Mouse (Mus musculus): ENCODE measurements at regions not wholly inside any gene's neighbourhood (a gene's known extent, or its start where the extent isn't known, plus 50 kb on each side); places are given as distances from the start of the nearest gene placed in this dataset.

DNA sequence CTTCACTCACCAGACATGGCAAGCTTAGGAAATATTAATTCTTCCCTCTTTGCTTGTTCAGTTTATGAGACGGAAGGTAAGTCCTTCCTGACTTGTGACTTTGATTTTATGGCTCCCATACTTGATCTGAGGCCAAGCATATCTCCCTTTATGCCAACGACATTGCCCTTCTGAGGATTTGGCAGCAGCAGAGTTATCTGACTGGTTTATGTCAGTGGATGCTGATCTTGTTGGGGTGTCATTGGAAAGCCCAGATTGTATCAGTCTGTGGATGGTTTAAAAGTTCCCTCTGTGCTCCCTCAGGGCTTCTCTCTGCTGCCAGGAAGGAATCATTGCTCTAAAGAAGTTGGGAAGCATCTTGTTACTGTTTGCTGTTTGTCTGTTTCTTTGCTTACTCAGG, 242.5 kb downstream of the Hhipl2 start:
- no peaks in the 10 kb centered on the region for H3K9me3 ChIP-seq (ENCODE audit: control insufficient read depth, low read length)
- H3K4me1 ChIP-seq (ENCODE audit: control insufficient read depth in 2 of 2, insufficient read depth in 2 of 2, low read length in 2 of 2) = no peaks in the 10 kb centered on the region
- H3K4me2 ChIP-seq (ENCODE audit: low read length) = no peak overlapping the region
- H3K27me3 ChIP-seq (ENCODE audit: control insufficient read depth, insufficient read depth, low read length) = no peaks in the 10 kb centered on the region
- ATAC-seq (ENCODE audit: insufficient number of reproducible peaks, insufficient read depth, low FRiP score, low read depth) = no peak
- no peak overlapping the region for H3K27ac ChIP-seq (replicated peaks in 1 of 2; ENCODE audit: control insufficient read depth in 1 of 2, insufficient read depth in 1 of 2, low read depth in 2 of 2, low read length in 2 of 2)
- H3K9ac ChIP-seq (ENCODE audit: low read length) = no peak overlapping the region
- 66% methylated on average over 2 of the region's 2 CpGs for WGBS
- no peak overlapping the region for H3K4me3 ChIP-seq (ENCODE audit: control insufficient read depth in 1 of 2, insufficient read depth in 1 of 2, low read depth in 1 of 2, low read length in 2 of 2)
- H3K36me3 ChIP-seq (ENCODE audit: control insufficient read depth, insufficient read depth, low read length) = no peaks in the 10 kb centered on the region

GRCm38 (mm10) chr1:183662369-183663043, 244.5 kb downstream of the Hhipl2 start:
- H3K9me3 ChIP-seq (ENCODE audit: control insufficient read depth, low read length) = peaks cover 8% of the 10 kb centered on the region; the same call in 1 of the 2 replicates
- no peaks in the 10 kb centered on the region for H3K27me3 ChIP-seq (ENCODE audit: control insufficient read depth, insufficient read depth, low read length)
- H3K4me3 ChIP-seq (ENCODE audit: control insufficient read depth in 1 of 2, insufficient read depth in 1 of 2, low read depth in 1 of 2, low read length in 2 of 2) = no peak overlapping the region
- no peak for ATAC-seq (ENCODE audit: insufficient number of reproducible peaks, insufficient read depth, low FRiP score, low read depth)
- no peaks in the 10 kb centered on the region for H3K4me1 ChIP-seq (ENCODE audit: control insufficient read depth in 2 of 2, insufficient read depth in 2 of 2, low read length in 2 of 2)
- H3K36me3 ChIP-seq (ENCODE audit: control insufficient read depth, insufficient read depth, low read length) = no peaks in the 10 kb centered on the region
- H3K9ac ChIP-seq (ENCODE audit: low read length) = no peak overlapping the region
- H3K4me2 ChIP-seq (ENCODE audit: low read length) = no peak overlapping the region
- H3K27ac ChIP-seq (replicated peaks in 1 of 2; ENCODE audit: control insufficient read depth in 1 of 2, insufficient read depth in 1 of 2, low read depth in 2 of 2, low read length in 2 of 2) = no peak overlapping the region
- WGBS = 83% methylated on average over 15 of the region's 15 CpGs

DNA sequence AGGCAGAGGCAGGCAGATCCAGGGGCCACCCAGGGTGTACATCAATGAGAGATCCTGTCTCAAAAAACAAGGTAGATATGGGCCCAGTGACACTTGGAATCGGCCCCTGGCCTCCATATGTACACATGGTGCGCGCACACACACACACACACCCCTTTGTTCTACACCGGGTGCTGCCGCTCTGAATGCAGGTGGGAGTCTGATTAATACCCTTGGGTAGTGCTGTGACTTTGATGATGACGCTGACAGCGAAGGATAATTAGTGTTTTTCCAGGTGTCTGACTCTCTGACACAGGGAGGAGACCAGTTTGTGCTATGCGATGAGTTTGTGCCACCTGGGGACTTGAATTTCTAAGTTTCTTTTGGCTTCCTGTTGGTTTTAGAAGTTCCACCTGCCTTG, 251.3 kb downstream of the Hhipl2 start:
- Histone ChIP-seq H3K9me3 (ENCODE audit: control insufficient read depth, low read length) (peaks cover 8% of the 10 kb centered on the region; the same call in 1 of the 2 replicates), H3K27me3 (ENCODE audit: control insufficient read depth, insufficient read depth, low read length) (peaks cover 5% of the 10 kb centered on the region; the same call in 1 of the 2 replicates), H3K9ac (ENCODE audit: low read length) (no peak overlapping the region), H3K36me3 (ENCODE audit: control insufficient read depth, insufficient read depth, low read length) (no peaks in the 10 kb centered on the region), H3K27ac (replicated peaks in 1 of 2; ENCODE audit: control insufficient read depth in 1 of 2, insufficient read depth in 1 of 2, low read depth in 2 of 2, low read length in 2 of 2) (no peak overlapping the region), H3K4me2 (ENCODE audit: low read length) (no peak overlapping the region), H3K4me1 (ENCODE audit: control insufficient read depth in 2 of 2, insufficient read depth in 2 of 2, low read length in 2 of 2) (peaks cover 0 to 5% of the 10 kb centered on the region in 2 experiments; a peak in 2 of 4 replicates), H3K4me3 (ENCODE audit: control insufficient read depth in 1 of 2, insufficient read depth in 1 of 2, low read depth in 1 of 2, low read length in 2 of 2) (no peak overlapping the region)
- WGBS = 74% methylated on average over 8 of the region's 8 CpGs
- ATAC-seq (ENCODE audit: insufficient number of reproducible peaks, insufficient read depth, low FRiP score, low read depth) = no peak

DNA sequence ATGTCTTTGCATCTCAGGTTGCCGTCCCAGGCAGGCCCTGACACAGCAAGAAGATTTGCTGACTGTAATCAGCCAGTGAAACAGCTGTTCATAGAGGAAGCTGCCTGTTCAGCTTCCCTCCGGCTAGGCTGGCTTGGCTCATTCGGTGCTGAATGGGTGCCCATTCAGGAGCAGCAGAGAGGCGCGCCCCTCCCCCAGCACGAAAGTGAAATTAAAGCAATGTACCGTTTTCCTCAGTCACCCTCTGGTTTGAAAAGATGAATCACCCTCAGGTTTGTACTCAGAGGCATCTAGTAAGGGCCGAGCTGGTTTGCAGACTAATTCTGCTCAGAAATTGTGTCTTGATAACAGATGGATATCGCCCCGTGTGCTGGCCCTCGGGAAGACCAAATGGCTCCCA, 251.7 kb downstream of the Hhipl2 start:
- Histone ChIP-seq H3K4me2 (ENCODE audit: low read length) (peak overlapping the region; percentile 32; the same call in 1 of the 2 replicates), H3K9me3 (ENCODE audit: control insufficient read depth, low read length) (peaks cover 8% of the 10 kb centered on the region; the same call in 1 of the 2 replicates), H3K27ac (replicated peaks in 1 of 2; ENCODE audit: control insufficient read depth in 1 of 2, insufficient read depth in 1 of 2, low read depth in 2 of 2, low read length in 2 of 2) (no peak overlapping the region), H3K36me3 (ENCODE audit: control insufficient read depth, insufficient read depth, low read length) (no peaks in the 10 kb centered on the region), H3K4me1 (ENCODE audit: control insufficient read depth in 2 of 2, insufficient read depth in 2 of 2, low read length in 2 of 2) (peaks cover 0 to 5% of the 10 kb centered on the region in 2 experiments; a peak in 2 of 4 replicates), H3K27me3 (ENCODE audit: control insufficient read depth, insufficient read depth, low read length) (peaks cover 5% of the 10 kb centered on the region; the same call in 1 of the 2 replicates), H3K4me3 (ENCODE audit: control insufficient read depth in 1 of 2, insufficient read depth in 1 of 2, low read depth in 1 of 2, low read length in 2 of 2) (no peak overlapping the region), H3K9ac (ENCODE audit: low read length) (no peak overlapping the region)
- peak; percentile 35; the same call in 1 of the 2 replicates for ATAC-seq (ENCODE audit: insufficient number of reproducible peaks, insufficient read depth, low FRiP score, low read depth)
- WGBS = 44% methylated on average over 11 of the region's 11 CpGs

DNA sequence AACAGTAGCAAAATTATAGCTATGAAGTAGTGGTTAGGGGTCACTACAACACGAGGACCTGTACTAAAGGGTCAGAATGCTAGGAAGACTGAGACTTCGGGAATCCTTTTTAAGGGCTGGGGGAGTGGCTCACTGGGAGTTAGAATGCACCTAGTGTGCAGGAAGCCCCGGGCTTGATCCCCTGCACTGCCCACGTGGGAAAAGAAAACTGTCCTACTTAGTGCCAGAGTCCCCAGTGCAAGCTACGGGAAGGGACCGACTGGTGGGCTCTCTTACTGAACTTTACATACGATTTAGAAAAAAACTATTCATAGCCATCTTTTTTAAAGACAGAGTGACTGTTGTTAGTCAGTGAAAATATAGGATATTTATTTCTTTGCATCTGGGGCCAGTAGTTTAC, 252.5 kb downstream of the Hhipl2 start:
- H3K4me3 ChIP-seq (ENCODE audit: control insufficient read depth in 1 of 2, insufficient read depth in 1 of 2, low read depth in 1 of 2, low read length in 2 of 2) = no peak overlapping the region
- H3K4me1 ChIP-seq (ENCODE audit: control insufficient read depth in 2 of 2, insufficient read depth in 2 of 2, low read length in 2 of 2) = peaks cover 0 to 5% of the 10 kb centered on the region in 2 experiments; a peak in 2 of 4 replicates
- no peak overlapping the region for H3K9ac ChIP-seq (ENCODE audit: low read length)
- ATAC-seq (ENCODE audit: insufficient number of reproducible peaks, insufficient read depth, low FRiP score, low read depth) = no peak
- H3K9me3 ChIP-seq (ENCODE audit: control insufficient read depth, low read length) = peaks cover 8% of the 10 kb centered on the region; the same call in 1 of the 2 replicates
- 65% methylated on average over 7 of the region's 7 CpGs for WGBS
- no peaks in the 10 kb centered on the region for H3K36me3 ChIP-seq (ENCODE audit: control insufficient read depth, insufficient read depth, low read length)
- H3K4me2 ChIP-seq (ENCODE audit: low read length) = no peak overlapping the region
- no peak overlapping the region for H3K27ac ChIP-seq (replicated peaks in 1 of 2; ENCODE audit: control insufficient read depth in 1 of 2, insufficient read depth in 1 of 2, low read depth in 2 of 2, low read length in 2 of 2)
- H3K27me3 ChIP-seq (ENCODE audit: control insufficient read depth, insufficient read depth, low read length) = peaks cover 5% of the 10 kb centered on the region; the same call in 1 of the 2 replicates

GRCm38 (mm10) chr1:183671541-183671940, 253.5 kb downstream of the Hhipl2 start:
- Histone ChIP-seq H3K9me3 (ENCODE audit: control insufficient read depth, low read length) (peaks cover 8% of the 10 kb centered on the region; the same call in 1 of the 2 replicates), H3K27me3 (ENCODE audit: control insufficient read depth, insufficient read depth, low read length) (peaks cover 5% of the 10 kb centered on the region; the same call in 1 of the 2 replicates), H3K9ac (ENCODE audit: low read length) (no peak overlapping the region), H3K4me3 (ENCODE audit: control insufficient read depth in 1 of 2, insufficient read depth in 1 of 2, low read depth in 1 of 2, low read length in 2 of 2) (no peak overlapping the region), H3K4me1 (ENCODE audit: control insufficient read depth in 2 of 2, insufficient read depth in 2 of 2, low read length in 2 of 2) (peaks cover 0 to 5% of the 10 kb centered on the region in 2 experiments; a peak in 2 of 4 replicates), H3K27ac (replicated peaks in 1 of 2; ENCODE audit: control insufficient read depth in 1 of 2, insufficient read depth in 1 of 2, low read depth in 2 of 2, low read length in 2 of 2) (no peak overlapping the region), H3K36me3 (ENCODE audit: control insufficient read depth, insufficient read depth, low read length) (no peaks in the 10 kb centered on the region), H3K4me2 (ENCODE audit: low read length) (no peak overlapping the region)
- WGBS = 55% methylated on average over 4 of the region's 4 CpGs
- no peak for ATAC-seq (ENCODE audit: insufficient number of reproducible peaks, insufficient read depth, low FRiP score, low read depth)

DNA sequence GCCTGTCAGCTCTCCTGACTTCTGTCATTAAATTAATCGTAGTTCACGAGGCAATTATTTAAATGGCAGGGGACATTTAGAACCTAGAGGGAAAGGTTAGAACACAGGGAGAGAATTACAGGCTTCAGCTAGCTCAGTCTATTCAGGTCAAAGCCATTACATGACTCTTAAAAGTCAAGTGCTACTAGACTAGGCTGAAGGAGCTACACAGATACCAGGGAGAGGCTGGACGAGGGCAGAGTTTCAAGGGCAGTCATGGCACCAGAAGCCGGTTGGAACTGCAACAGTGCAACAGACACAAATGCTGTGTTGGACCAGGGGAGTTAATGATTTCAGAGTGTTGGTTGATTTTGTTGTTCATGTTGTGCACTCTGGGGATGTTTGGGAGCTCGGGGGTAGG, 254.5 kb downstream of the Hhipl2 start:
- no peak overlapping the region for H3K9ac ChIP-seq (ENCODE audit: low read length)
- H3K36me3 ChIP-seq (ENCODE audit: control insufficient read depth, insufficient read depth, low read length) = no peaks in the 10 kb centered on the region
- H3K4me2 ChIP-seq (ENCODE audit: low read length) = no peak overlapping the region
- H3K27ac ChIP-seq (replicated peaks in 1 of 2; ENCODE audit: control insufficient read depth in 1 of 2, insufficient read depth in 1 of 2, low read depth in 2 of 2, low read length in 2 of 2) = no peak overlapping the region
- 62% methylated on average over 5 of the region's 5 CpGs for WGBS
- no peaks in the 10 kb centered on the region for H3K9me3 ChIP-seq (ENCODE audit: control insufficient read depth, low read length)
- peaks cover 5% of the 10 kb centered on the region; the same call in 1 of the 2 replicates for H3K27me3 ChIP-seq (ENCODE audit: control insufficient read depth, insufficient read depth, low read length)
- no peak overlapping the region for H3K4me3 ChIP-seq (ENCODE audit: control insufficient read depth in 1 of 2, insufficient read depth in 1 of 2, low read depth in 1 of 2, low read length in 2 of 2)
- peaks cover 0 to 5% of the 10 kb centered on the region in 2 experiments; a peak in 2 of 4 replicates for H3K4me1 ChIP-seq (ENCODE audit: control insufficient read depth in 2 of 2, insufficient read depth in 2 of 2, low read length in 2 of 2)
- no peak for ATAC-seq (ENCODE audit: insufficient number of reproducible peaks, insufficient read depth, low FRiP score, low read depth)

Data from heart, embryonic 14.5 days (tissue).